Mouse (Mus musculus) telencephalon, adult 2 months (tissue): ENCODE results near the gene Nup188.
A peak's percentile ranks its signal among the peaks of the same experiment; 100 is the strongest.

Experiments
- DNase-seq: peaks from one replicate; pipeline ENCODE4 v3.0.0-alpha.2; 2011; ENCODE audit warnings: low read depth, low spot score

Nup188 gene

GRCm38 (mm10) chr2:30349196-30349595 is 63.0 kb downstream of the Nup188 start:
- no peak for DNase-seq

- DNase-seq: no peak
Observed at GRCm38 (mm10) chr2:30351149-30351548, 65.0 kb downstream of the Nup188 start.

GRCm38 (mm10) chr2:30355861-30356260 is 69.7 kb downstream of the Nup188 start:
- no peak for DNase-seq

GRCm38 (mm10) chr2:30356266-30356665 is 70.1 kb downstream of the Nup188 start:
- DNase-seq: no peak

- DNase-seq: no peak
Observed at GRCm38 (mm10) chr2:30356906-30357305, 70.7 kb downstream of the Nup188 start.

GRCm38 (mm10) chr2:30357552-30358510 is 71.6 kb downstream of the Nup188 start:
- DNase-seq: no peak

- no peak for DNase-seq
Observed at GRCm38 (mm10) chr2:30358533-30359531, 72.6 kb downstream of the Nup188 start, which contains the start of gene Sh3glb2. Sh3glb2 (minus strand) TSS chr2:30359337.

- no peak for DNase-seq
Observed at GRCm38 (mm10) chr2:30360626-30361025, 74.4 kb downstream of the Nup188 start.

- no peak for DNase-seq
Observed at GRCm38 (mm10) chr2:30362865-30363264, 76.7 kb downstream of the Nup188 start.

GRCm38 (mm10) chr2:30363773-30364650 is 77.8 kb downstream of the Nup188 start, which contains the start of gene Miga2:
Miga2 (plus strand) TSS chr2:30364233.
- peak; percentile 99 for DNase-seq

- DNase-seq: no peak
Observed at GRCm38 (mm10) chr2:30365281-30366069, 79.3 kb downstream of the Nup188 start.

- DNase-seq: no peak
Observed at GRCm38 (mm10) chr2:30366203-30366602, 80.0 kb downstream of the Nup188 start.

GRCm38 (mm10) chr2:30371544-30371943 is 85.3 kb downstream of the Nup188 start:
- DNase-seq: no peak

- no peak for DNase-seq
Observed at GRCm38 (mm10) chr2:30372726-30373125, 86.5 kb downstream of the Nup188 start.

GRCm38 (mm10) chr2:30375893-30376292 is 89.7 kb downstream of the Nup188 start:
- no peak for DNase-seq

GRCm38 (mm10) chr2:30377721-30378120 is 91.5 kb downstream of the Nup188 start:
- no peak for DNase-seq

GRCm38 (mm10) chr2:30379307-30379706 is 93.1 kb downstream of the Nup188 start:
- no peak for DNase-seq

GRCm38 (mm10) chr2:30380564-30381376 is 94.6 kb downstream of the Nup188 start:
- no peak for DNase-seq

- no peak for DNase-seq
Observed at GRCm38 (mm10) chr2:30381377-30381725, 95.2 kb downstream of the Nup188 start.
